Mouse (Mus musculus) bone marrow macrophage, adult 2 months (primary cell): ENCODE data around the gene 4933430I17Rik.

Source experiments
- CTCF ChIP-seq: IDR thresholded peaks from 2 replicates; pipeline ENCODE4 v1.5.1; 2012; ENCODE audit warnings: low read depth, mild to moderate bottlenecking, low read length, moderate library complexity
- POLR2A ChIP-seq: IDR thresholded peaks from 2 replicates; pipeline ENCODE4 v1.6.1; 2012; ENCODE audit warnings: mild to moderate bottlenecking, low read depth, low read length, borderline replicate concordance

GRCm38 (mm10) chr4:62487914-62488313 is 37.3 kb upstream of the 4933430I17Rik start:
- TF ChIP-seq CTCF (no peak), POLR2A (no peak)
